Mouse (Mus musculus) liver, embryonic 12.5 days (tissue): Measurements from ENCODE around the gene Gm10570. TPM values are rescaled to one million over a fixed set of nuclear protein-coding genes. Genes with fewer than 3 reads are reported as not detected.

ENCODE experiments used
- ATAC-seq: fragments of 200-750 bp; cut with Nextera tagmentation; 2 replicates; pipeline ENCODE4 v1.8.0; 2017; ENCODE audit warnings: moderate number of reproducible peaks, mild to moderate bottlenecking, moderate library complexity
- H3K27ac ChIP-seq: fragments of 300-500 bp; sonication (generic); 2 replicates; pipeline ENCODE4 v1.5.1; 2016; ENCODE audit warnings: mild to moderate bottlenecking
- H3K27me3 ChIP-seq: fragments of 300-500 bp; sonication (generic); replicated peaks from 2 replicates; pipeline ENCODE4 v1.6.1; 2016; ENCODE audit warnings: mild to moderate bottlenecking, moderate library complexity
- H3K36me3 ChIP-seq: fragments of 300-500 bp; sonication (generic); 2 replicates; pipeline ENCODE4 v1.6.1; 2016; ENCODE audit warnings: mild to moderate bottlenecking, moderate library complexity
- H3K4me1 ChIP-seq: fragments of 300-500 bp; sonication (generic); 2 replicates; pipeline ENCODE4 v1.6.1; 2016
- H3K4me2 ChIP-seq: fragments of 300-500 bp; sonication (generic); 2 replicates; pipeline ENCODE4 v1.6.1; 2016; ENCODE audit warnings: mild to moderate bottlenecking, moderate library complexity
- H3K4me3 ChIP-seq: fragments of 300-500 bp; sonication (generic); 2 replicates; pipeline ENCODE4 v1.5.1; 2016; ENCODE audit warnings: mild to moderate bottlenecking, moderate library complexity
- H3K9ac ChIP-seq: fragments of 300-500 bp; sonication (generic); 2 replicates; pipeline ENCODE4 v1.6.1; 2016; ENCODE audit warnings: mild to moderate bottlenecking, moderate library complexity
- H3K9me3 ChIP-seq: fragments of 300-500 bp; sonication (generic); replicated peaks from 2 replicates; pipeline ENCODE4 v1.6.1; 2016; ENCODE audit warnings: mild to moderate bottlenecking, moderate library complexity
- WGBS: fragments of 180-500 bp; shearing (Covaris S2); methylation state at CpG from one replicate; pipeline ENCODE4 v1.1.7; 2016; ENCODE audit not compliant: insufficient replicate concordance; 5-methylcytosine and 5-hydroxymethylcytosine counted together
- polyA plus RNA-seq: library from polyadenylated mRNA; unstranded; fragments of >200 nt; fragmentation: Nextera tagmentation; extraction: Ambion mirVana; gene quantifications from 2 replicates; pipeline ENCODE4 v1.2.1, GENCODE M21; 2016

Gene Gm10570
- polyA plus RNA-seq, 1 experiment from 2014 or later: not detected

- ATAC-seq: no peak
- 50% methylated on average over 2 of the region's 2 CpGs for WGBS
These were observed 29.4 kb downstream of the Gm10570 start, which contains the start of gene Serinc2 for GRCm38 (mm10) chr4:130279105-130279504. Serinc2 (minus strand) TSS chr4:130279205.

DNA sequence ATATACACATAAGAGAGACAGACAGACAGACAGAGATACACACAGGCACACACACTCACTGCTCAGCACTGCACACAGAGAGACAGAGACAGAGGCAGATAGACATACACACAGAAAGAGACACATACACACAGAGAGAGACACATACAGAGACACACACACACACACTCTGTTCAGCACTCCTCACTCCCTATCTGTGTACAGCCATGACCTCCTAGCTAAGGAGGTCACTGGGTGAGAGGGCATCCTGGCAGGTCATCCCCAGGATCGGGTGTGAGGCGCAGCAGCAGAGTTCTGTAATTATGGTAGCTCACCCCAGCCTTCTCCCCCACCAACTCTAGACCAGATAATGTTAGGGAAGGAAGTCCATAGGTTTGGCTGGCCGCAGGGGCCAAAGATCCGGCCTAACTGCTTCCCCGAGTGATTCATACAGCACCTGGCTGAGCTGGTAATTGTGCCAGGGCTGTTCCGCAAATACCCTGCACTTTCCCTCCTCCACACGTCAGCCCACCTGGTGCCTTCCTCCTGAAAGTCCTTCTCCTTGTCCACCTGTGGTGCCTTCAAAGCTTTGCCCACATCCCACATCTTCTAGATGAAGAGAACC lies 31.8 kb downstream of the Gm10570 start:
- no peak overlapping the region for H3K27ac ChIP-seq
- no peak overlapping the region for H3K9ac ChIP-seq
- no peak overlapping the region for H3K4me2 ChIP-seq
- 0 out of 2 replicates have a peak, but pooled peaks have one; percentile 31 for ATAC-seq
- H3K27me3 ChIP-seq: peaks cover 94% of the 10 kb centered on the region
- peaks cover 14% of the 10 kb centered on the region for H3K4me1 ChIP-seq
- H3K36me3 ChIP-seq: no peaks in the 10 kb centered on the region
- WGBS: 30% methylated on average over 7 of the region's 7 CpGs
- H3K9me3 ChIP-seq: no peaks in the 10 kb centered on the region
- H3K4me3 ChIP-seq: no peak overlapping the region

More at GRCm38 (mm10) chr4:130279105-130279504, 29.4 kb downstream of the Gm10570 start, which contains the start of gene Serinc2:
- H3K36me3 ChIP-seq: no peaks in the 10 kb centered on the region
- H3K9ac ChIP-seq: no peak within 1 kb of the TSS
- peaks cover 14% of the 10 kb centered on the region for H3K4me1 ChIP-seq
- H3K27me3 ChIP-seq: peaks cover 92% of the 10 kb centered on the region
- no peak within 1 kb of the TSS for H3K27ac ChIP-seq
- H3K4me3 ChIP-seq: no peak within 1 kb of the TSS
- H3K4me2 ChIP-seq: no peak within 1 kb of the TSS
- H3K9me3 ChIP-seq: no peaks in the 10 kb centered on the region

DNA sequence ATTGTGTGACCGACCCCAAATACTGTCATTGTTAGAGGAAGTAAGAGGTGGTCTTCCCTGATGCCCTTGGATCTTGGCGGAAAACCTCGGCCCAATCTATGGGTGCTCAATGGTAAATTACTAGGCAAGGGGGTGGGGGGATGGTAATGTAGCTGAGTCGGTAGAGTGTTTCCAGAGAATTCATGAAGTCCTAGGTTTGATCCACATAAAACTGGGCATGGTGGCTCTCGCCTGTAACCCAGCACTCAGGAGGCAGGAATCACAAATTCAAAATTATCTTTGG lies 32.7 kb downstream of the Gm10570 start:
- H3K27me3 ChIP-seq: peaks cover 95% of the 10 kb centered on the region
- peaks cover 15% of the 10 kb centered on the region for H3K4me1 ChIP-seq
- H3K27ac ChIP-seq: no peak overlapping the region
- no peak for ATAC-seq
- H3K9ac ChIP-seq: no peak overlapping the region
- H3K4me3 ChIP-seq: no peak overlapping the region
- WGBS: 38% methylated on average over 5 of the region's 5 CpGs
- H3K36me3 ChIP-seq: no peaks in the 10 kb centered on the region
- peak overlapping the region; percentile 61; the same call in 1 of the 2 replicates for H3K4me2 ChIP-seq
- no peaks in the 10 kb centered on the region for H3K9me3 ChIP-seq

- H3K27me3 ChIP-seq: peaks cover 93% of the 10 kb centered on the region
- no peak for ATAC-seq
These were observed 33.3 kb downstream of the Gm10570 start for GRCm38 (mm10) chr4:130275016-130275822.

DNA sequence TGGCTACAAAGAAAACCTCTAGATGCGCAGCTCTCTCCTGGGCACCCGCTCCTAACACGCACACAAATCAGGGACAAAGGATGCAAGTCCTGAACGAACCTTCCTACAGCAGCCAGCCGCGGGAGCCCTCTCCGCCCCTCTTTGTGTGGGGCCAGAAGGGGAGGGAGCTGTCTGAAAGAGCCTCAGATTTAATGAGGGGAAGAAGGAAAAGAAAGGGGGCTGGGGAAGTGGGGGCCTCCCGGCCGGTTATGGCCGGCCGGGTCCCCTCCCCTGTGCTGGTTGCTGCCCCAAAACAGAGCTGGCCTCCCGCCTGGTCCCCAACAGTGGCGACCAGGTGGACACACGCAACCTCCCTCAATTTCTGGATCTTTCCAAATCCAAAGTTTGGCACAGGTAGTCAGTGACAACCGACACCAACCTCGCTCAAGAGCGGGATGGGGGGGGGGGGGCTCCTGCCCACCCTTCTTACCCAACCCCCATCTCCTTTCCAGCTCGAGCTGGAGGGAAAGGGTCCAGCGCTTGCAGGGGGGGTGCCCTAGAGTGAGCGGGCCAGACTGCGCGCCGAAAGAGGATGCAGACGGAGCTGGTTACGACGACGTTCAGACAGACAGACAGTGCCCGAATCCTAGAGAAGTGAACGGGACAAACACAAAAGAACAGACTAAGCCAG lies 34.0 kb downstream of the Gm10570 start:
- Histone ChIP-seq H3K9me3 (no peaks in the 10 kb centered on the region), H3K27ac (no peak overlapping the region), H3K4me2 (peak overlapping the region; percentile 61), H3K27me3 (peaks cover 92% of the 10 kb centered on the region), H3K4me1 (peaks cover 20% of the 10 kb centered on the region), H3K4me3 (peak overlapping the region; percentile 45), H3K9ac (0 out of 2 replicates have a peak overlapping the region, but pooled peaks have one; percentile 5), H3K36me3 (no peaks in the 10 kb centered on the region)
- ATAC-seq: no peak
- 3% methylated on average over 29 of the region's 29 CpGs for WGBS

More at GRCm38 (mm10) chr4:130275016-130275822, 33.3 kb downstream of the Gm10570 start:
- Histone ChIP-seq H3K27ac (no peak overlapping the region), H3K4me3 (peak overlapping the region; percentile 45), H3K9me3 (no peaks in the 10 kb centered on the region), H3K4me2 (peak overlapping the region; percentile 61), H3K36me3 (no peaks in the 10 kb centered on the region), H3K4me1 (peaks cover 20% of the 10 kb centered on the region), H3K9ac (0 out of 2 replicates have a peak overlapping the region, but pooled peaks have one; percentile 5)
- WGBS: 3% methylated on average over 62 of the region's 62 CpGs

GRCm38 (mm10) chr4:130273698-130274345 lies 34.7 kb downstream of the Gm10570 start:
- no peaks in the 10 kb centered on the region for H3K9me3 ChIP-seq
- WGBS: 8% methylated on average over 12 of the region's 12 CpGs
- peaks cover 92% of the 10 kb centered on the region for H3K27me3 ChIP-seq
- H3K4me1 ChIP-seq: peaks cover 20% of the 10 kb centered on the region
- no peak overlapping the region for H3K27ac ChIP-seq
- H3K4me3 ChIP-seq: no peak overlapping the region
- H3K9ac ChIP-seq: no peak overlapping the region
- no peak for ATAC-seq
- H3K36me3 ChIP-seq: no peaks in the 10 kb centered on the region
- peak overlapping the region; percentile 61 for H3K4me2 ChIP-seq

- Histone ChIP-seq H3K36me3 (no peaks in the 10 kb centered on the region), H3K9ac (no peak overlapping the region), H3K27ac (0 out of 2 replicates have a peak overlapping the region, but pooled peaks have one; percentile 13), H3K4me3 (no peak overlapping the region), H3K27me3 (peaks cover 74% of the 10 kb centered on the region), H3K9me3 (no peaks in the 10 kb centered on the region), H3K4me1 (peaks cover 41% of the 10 kb centered on the region), H3K4me2 (no peak overlapping the region)
- 46% methylated on average over 6 of the region's 6 CpGs for WGBS
- ATAC-seq: no peak
These were observed 37.7 kb downstream of the Gm10570 start for GRCm38 (mm10) chr4:130270611-130271347.

DNA sequence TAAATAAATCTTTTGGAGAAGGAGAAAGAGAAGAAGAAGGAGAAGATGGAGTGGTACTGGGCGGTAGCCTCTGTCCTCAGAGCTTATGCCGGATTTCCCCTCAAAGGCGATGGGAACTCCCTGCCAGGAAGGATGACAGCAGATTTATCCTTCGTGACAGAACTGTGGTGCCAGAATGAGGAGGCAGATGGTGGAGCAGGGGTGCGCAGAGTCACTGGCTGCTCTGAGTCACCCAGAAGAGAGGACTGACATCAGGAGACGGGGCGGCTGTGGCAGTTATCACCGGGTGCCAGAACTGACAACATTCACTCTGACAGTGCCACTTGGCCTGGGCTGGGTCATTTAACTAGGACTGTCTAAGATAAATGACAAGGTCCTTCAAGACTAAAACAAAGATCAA lies 38.4 kb downstream of the Gm10570 start:
- WGBS: 51% methylated on average over 8 of the region's 8 CpGs
- H3K27me3 ChIP-seq: peaks cover 73% of the 10 kb centered on the region
- no peak overlapping the region for H3K27ac ChIP-seq
- H3K4me2 ChIP-seq: no peak overlapping the region
- H3K4me1 ChIP-seq: peaks cover 39% of the 10 kb centered on the region
- H3K9ac ChIP-seq: no peak overlapping the region
- H3K36me3 ChIP-seq: no peaks in the 10 kb centered on the region
- ATAC-seq: peak; percentile 69; the same call in 1 of the 2 replicates
- no peak overlapping the region for H3K4me3 ChIP-seq
- H3K9me3 ChIP-seq: no peaks in the 10 kb centered on the region

- H3K36me3 ChIP-seq: no peaks in the 10 kb centered on the region
- no peaks in the 10 kb centered on the region for H3K9me3 ChIP-seq
- H3K9ac ChIP-seq: no peak overlapping the region
- 77% methylated on average over 10 of the region's 10 CpGs for WGBS
- H3K27me3 ChIP-seq: peaks cover 73% of the 10 kb centered on the region
- no peak overlapping the region for H3K27ac ChIP-seq
- no peak overlapping the region for H3K4me2 ChIP-seq
- peaks cover 38% of the 10 kb centered on the region for H3K4me1 ChIP-seq
- ATAC-seq: no peak
- H3K4me3 ChIP-seq: no peak overlapping the region
These were observed 39.7 kb downstream of the Gm10570 start for GRCm38 (mm10) chr4:130268736-130269135.

- ATAC-seq: peak; percentile 48
- no peak overlapping the region for H3K4me3 ChIP-seq
- peak overlapping the region; percentile 8; the same call in 1 of the 2 replicates for H3K4me2 ChIP-seq
- peaks cover 73% of the 10 kb centered on the region for H3K27me3 ChIP-seq
- peaks cover 38% of the 10 kb centered on the region for H3K4me1 ChIP-seq
- H3K27ac ChIP-seq: 0 out of 2 replicates have a peak overlapping the region, but pooled peaks have one; percentile 6
- H3K36me3 ChIP-seq: no peaks in the 10 kb centered on the region
- 71% methylated on average over 7 of the region's 7 CpGs for WGBS
- H3K9me3 ChIP-seq: no peaks in the 10 kb centered on the region
- H3K9ac ChIP-seq: no peak overlapping the region
These were observed 41.4 kb downstream of the Gm10570 start for GRCm38 (mm10) chr4:130267069-130267468.

DNA sequence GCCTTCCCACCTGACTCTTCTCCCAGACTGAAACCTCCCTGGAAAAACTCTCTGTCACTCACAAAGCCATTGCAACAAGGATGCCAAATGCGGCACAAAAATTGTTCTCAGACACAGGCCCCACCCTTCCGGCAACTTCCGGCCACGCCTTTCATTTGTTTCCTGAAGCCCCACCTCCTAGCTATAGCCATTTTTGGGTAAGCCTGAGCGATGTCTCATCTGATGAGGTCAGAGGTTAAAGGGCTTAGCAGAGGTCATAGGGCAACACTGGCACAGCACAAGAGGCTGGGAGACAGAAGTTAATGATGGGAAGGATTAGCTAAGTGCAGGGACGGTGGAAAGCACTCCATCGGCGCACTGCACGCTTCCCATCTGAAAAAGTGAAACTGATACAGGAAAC lies 41.9 kb downstream of the Gm10570 start:
- H3K27ac ChIP-seq: peak overlapping the region; percentile 6; the same call in 1 of the 2 replicates
- H3K36me3 ChIP-seq: no peaks in the 10 kb centered on the region
- peak overlapping the region; percentile 8; the same call in 1 of the 2 replicates for H3K4me2 ChIP-seq
- peaks cover 38% of the 10 kb centered on the region for H3K4me1 ChIP-seq
- no peak for ATAC-seq
- no peak overlapping the region for H3K9ac ChIP-seq
- no peaks in the 10 kb centered on the region for H3K9me3 ChIP-seq
- no peak overlapping the region for H3K4me3 ChIP-seq
- peaks cover 73% of the 10 kb centered on the region for H3K27me3 ChIP-seq
- 65% methylated on average over 9 of the region's 9 CpGs for WGBS
